Mouse (Mus musculus) C2C12 (cell line): ENCODE measurements at regions not wholly inside any gene's neighbourhood (a gene's known extent, or its start where the extent isn't known, plus 50 kb on each side); places are given as distances from the start of the nearest gene placed in this dataset.

ENCODE experiments used
- H3K27me3 ChIP-seq: one replicate; pipeline ENCODE4 v1.6.1; 2011; ENCODE audit not compliant: control insufficient read depth, insufficient read depth, insufficient read length
- H3K36me3 ChIP-seq: one replicate; pipeline ENCODE4 v1.6.1; 2011; ENCODE audit not compliant: control insufficient read depth, insufficient read depth
- H3K4me3 ChIP-seq: one replicate; pipeline ENCODE4 v1.5.1; 2011; ENCODE audit warnings: mild to moderate bottlenecking, control low read depth; ENCODE audit not compliant: poor library complexity, insufficient read depth, severe bottlenecking
- H3K79me2 ChIP-seq: one replicate; pipeline ENCODE4 v1.6.1; 2011; ENCODE audit not compliant: control insufficient read depth, insufficient read depth
- H3K79me3 ChIP-seq: one replicate; pipeline ENCODE4 v1.6.1; 2011; ENCODE audit warnings: low read depth, control low read depth
- H3ac ChIP-seq: one replicate; pipeline ENCODE3; 2011; ENCODE audit warnings: low read depth; ENCODE audit not compliant: control insufficient read depth, insufficient read length
- CEBPB ChIP-seq: IDR thresholded peaks from one replicate; pipeline ENCODE4 v1.6.1; 2011; ENCODE audit warnings: low read depth, mild to moderate bottlenecking, control low read depth, moderate library complexity
- CTCF ChIP-seq: IDR thresholded peaks from one replicate; pipeline ENCODE4 v1.5.1; 2011; ENCODE audit not compliant: control insufficient read depth, insufficient read depth, insufficient read length
- FOSL1 ChIP-seq: IDR thresholded peaks from one replicate; pipeline ENCODE4 v1.8.0; 2011; ENCODE audit warnings: mild to moderate bottlenecking, low read length; ENCODE audit not compliant: poor library complexity, insufficient read depth, severe bottlenecking
- MAX ChIP-seq: IDR thresholded peaks from one replicate; pipeline ENCODE4 v1.6.1; 2011; ENCODE audit warnings: mild to moderate bottlenecking, control low read depth
- MYOD1 ChIP-seq: IDR thresholded peaks from one replicate; pipeline ENCODE4 v1.6.1; 2011; ENCODE audit warnings: low read depth; ENCODE audit not compliant: control insufficient read depth, insufficient read length
- MYOG ChIP-seq: IDR thresholded peaks from one replicate; pipeline ENCODE4 v1.6.1; 2011; ENCODE audit not compliant: control insufficient read depth, insufficient read length; ENCODE audit errors: extremely low read depth
- USF1 ChIP-seq: IDR thresholded peaks from one replicate; pipeline ENCODE4 v1.6.1; 2011; ENCODE audit warnings: low read depth, mild to moderate bottlenecking, control low read depth, moderate library complexity

DNA sequence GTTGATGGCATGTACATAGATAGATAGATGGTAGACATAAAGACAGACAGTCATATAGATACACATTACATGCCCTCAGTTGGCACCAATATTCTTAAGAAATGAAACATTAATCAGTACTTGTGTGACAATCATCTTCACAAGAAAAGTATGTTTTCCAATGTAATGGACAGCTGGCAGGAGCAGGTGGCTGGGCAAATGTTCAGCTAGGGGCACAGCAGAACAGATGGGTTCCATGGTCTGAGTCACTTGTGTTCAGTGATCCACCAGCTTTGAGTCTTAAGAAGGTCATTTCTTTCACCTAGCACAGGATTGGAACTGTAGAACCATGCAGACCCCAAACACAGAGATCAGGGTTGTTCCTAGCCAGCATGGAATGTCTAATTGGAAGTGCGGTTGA lies 2631.2 kb upstream of the 5930422O12Rik start:
- Histone ChIP-seq H3ac (no peak overlapping the region), H3K79me2 (no peaks in the 10 kb centered on the region), H3K27me3 (no peaks in the 10 kb centered on the region), H3K4me3 (no peak overlapping the region), H3K79me3 (no peaks in the 10 kb centered on the region), H3K36me3 (no peaks in the 10 kb centered on the region)
- TF ChIP-seq USF1 (no peak), CTCF (no peak), FOSL1 (no peak), MAX (no peak), MYOG (no peak)

DNA sequence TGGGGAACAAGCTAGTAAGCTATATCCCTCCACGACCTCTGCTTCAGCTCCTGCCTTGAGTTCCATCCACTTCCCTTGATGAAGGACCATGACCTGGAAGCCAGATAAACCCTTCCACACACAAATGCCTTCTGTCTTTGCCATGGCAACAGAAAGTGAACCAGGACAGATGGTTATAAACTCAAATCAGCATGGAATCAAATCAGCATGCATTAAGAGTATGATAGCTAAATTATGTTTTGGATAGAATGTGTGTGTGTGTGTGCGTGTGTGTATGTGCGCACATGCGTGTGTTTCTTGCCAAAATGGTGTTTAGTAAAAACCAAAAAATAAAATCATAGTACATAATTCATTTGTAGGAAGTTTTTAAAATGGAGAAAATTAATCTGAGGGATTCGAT lies 2611.5 kb upstream of the 5930422O12Rik start:
- TF ChIP-seq CTCF (no peak), CEBPB (no peak), USF1 (no peak), FOSL1 (no peak), MYOG (no peak), MAX (no peak), MYOD1 (no peak)
- no peak overlapping the region for H3K4me3 ChIP-seq
- H3K79me2 ChIP-seq: no peaks in the 10 kb centered on the region
- H3K79me3 ChIP-seq: no peaks in the 10 kb centered on the region
- H3K36me3 ChIP-seq: no peaks in the 10 kb centered on the region
- H3K27me3 ChIP-seq: no peaks in the 10 kb centered on the region
- H3ac ChIP-seq: no peak overlapping the region

- no peaks in the 10 kb centered on the region for H3K36me3 ChIP-seq
- no peak for TF ChIP-seq MYOG
- no peak for TF ChIP-seq MYOD1
- TF ChIP-seq MAX: no peak
- no peak for TF ChIP-seq USF1
- TF ChIP-seq CEBPB: no peak
- TF ChIP-seq CTCF: no peak
- TF ChIP-seq FOSL1: no peak
- no peak overlapping the region for H3ac ChIP-seq
- no peak overlapping the region for H3K4me3 ChIP-seq
- no peaks in the 10 kb centered on the region for H3K27me3 ChIP-seq
- H3K79me3 ChIP-seq: no peaks in the 10 kb centered on the region
- H3K79me2 ChIP-seq: no peaks in the 10 kb centered on the region
Observed at GRCm38 (mm10) chr8:30822835-30823587, 2605.5 kb upstream of the 5930422O12Rik start.

GRCm38 (mm10) chr8:30823588-30823938 lies 2604.9 kb upstream of the 5930422O12Rik start:
- no peaks in the 10 kb centered on the region for H3K79me2 ChIP-seq
- H3K79me3 ChIP-seq: no peaks in the 10 kb centered on the region
- TF ChIP-seq MYOG (no peak), MYOD1 (no peak), MAX (no peak), USF1 (no peak), FOSL1 (no peak), CTCF (no peak), CEBPB (no peak)
- no peak overlapping the region for H3K4me3 ChIP-seq
- H3K27me3 ChIP-seq: no peaks in the 10 kb centered on the region
- H3K36me3 ChIP-seq: no peaks in the 10 kb centered on the region
- H3ac ChIP-seq: no peak overlapping the region

DNA sequence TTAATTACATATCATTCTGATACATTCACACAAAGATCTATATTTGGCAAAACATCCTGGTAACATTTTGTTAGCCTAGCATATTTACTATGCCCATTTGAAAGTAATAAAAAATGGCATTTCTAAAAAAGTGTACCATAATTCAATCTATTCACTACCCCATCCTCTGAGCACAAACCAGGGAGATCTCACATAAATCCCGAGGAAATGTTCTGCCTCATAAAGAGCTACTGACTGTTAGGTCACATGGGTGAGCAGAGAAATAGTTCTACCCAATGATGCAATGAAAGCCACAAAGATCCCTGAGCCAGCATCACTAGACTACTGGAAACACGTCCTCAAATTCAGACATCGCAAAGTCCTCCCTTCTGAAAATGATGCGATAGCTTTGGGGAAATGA lies 2602.5 kb upstream of the 5930422O12Rik start:
- H3K79me3 ChIP-seq: no peaks in the 10 kb centered on the region
- TF ChIP-seq FOSL1 (no peak), CTCF (no peak), MYOG (no peak), CEBPB (no peak), MYOD1 (no peak), MAX (no peak), USF1 (no peak)
- no peaks in the 10 kb centered on the region for H3K36me3 ChIP-seq
- no peaks in the 10 kb centered on the region for H3K79me2 ChIP-seq
- H3ac ChIP-seq: no peak overlapping the region
- no peak overlapping the region for H3K4me3 ChIP-seq
- H3K27me3 ChIP-seq: no peaks in the 10 kb centered on the region

DNA sequence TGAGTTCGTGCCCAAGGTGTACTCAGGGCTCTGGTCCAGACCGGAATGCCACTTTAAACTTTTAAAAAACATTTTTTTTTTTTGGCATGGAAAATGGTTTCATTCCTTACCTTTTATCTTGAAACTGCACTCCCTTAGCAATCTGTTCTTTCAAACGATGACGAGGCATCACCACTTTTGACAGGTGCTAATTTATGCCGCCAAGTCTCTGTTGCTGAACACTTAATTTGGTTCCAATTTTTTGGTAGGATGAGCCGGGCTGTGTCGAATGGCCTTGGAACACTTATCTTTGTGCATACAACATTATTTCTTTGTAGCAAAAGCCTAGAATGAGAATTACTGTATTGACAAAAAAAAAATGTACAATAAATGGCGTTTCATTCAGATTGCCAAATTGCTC lies 2590.5 kb upstream of the 5930422O12Rik start:
- H3K79me3 ChIP-seq: no peaks in the 10 kb centered on the region
- H3ac ChIP-seq: no peak overlapping the region
- H3K36me3 ChIP-seq: no peaks in the 10 kb centered on the region
- H3K4me3 ChIP-seq: no peak overlapping the region
- H3K79me2 ChIP-seq: no peaks in the 10 kb centered on the region
- no peaks in the 10 kb centered on the region for H3K27me3 ChIP-seq
- TF ChIP-seq CTCF (no peak), USF1 (no peak), MYOD1 (no peak), FOSL1 (no peak), CEBPB (no peak), MAX (no peak), MYOG (no peak)
